21 mouse cellular contexts compared by ENCODE assay signal in genomic region chr1:64950271-64950670, GRCm38 (mm10).
"Had no signal": no experiment of that assay in that cellular context is flagged by ENCODE, and none has a peak within 500 bp of the region (broad histone marks: within the 10 kb centered on the region; RNA-seq: fewer than 3 reads in every experiment).

No protein-coding gene starts in this region.

- H3K27me3 ChIP-seq: kidney, embryonic 15.5 days; limb, embryonic 13.5 days; liver, embryonic 12.5 days; liver, embryonic 15.5 days; lung, embryonic 15.5 days; neural tube, embryonic 12.5 days; neural tube, embryonic 15.5 days; stomach, embryonic 15.5 days had no signal

- H3K36me3 ChIP-seq: kidney, embryonic 15.5 days; limb, embryonic 10.5 days; limb, embryonic 13.5 days; liver, embryonic 12.5 days; liver, embryonic 15.5 days; lung, embryonic 15.5 days; neural tube, embryonic 12.5 days; neural tube, embryonic 15.5 days; stomach, embryonic 15.5 days had no signal

- DNase-seq: kidney, adult 11 months; kidney, adult 8-10 months; kidney, postnatal 10 days; kidney, postnatal 4 days; layer of hippocampus, adult 9-11 months; liver; lung, adult 18-20 months; lung, postnatal 10 days; lung, postnatal 4 days; midbrain, embryonic 14.5 days; thymus, postnatal 36 days had no signal

- H3K4me3 ChIP-seq: kidney, embryonic 15.5 days; layer of hippocampus, adult 2 months; limb, embryonic 10.5 days; limb, embryonic 13.5 days; liver, embryonic 12.5 days; liver, embryonic 15.5 days; lung, embryonic 15.5 days; neural tube, embryonic 12.5 days; neural tube, embryonic 15.5 days; stomach, embryonic 15.5 days had no signal
